Comparison of ENCODE assay signal across 8 mouse cellular contexts in genomic region chr8:122283356-122284202, GRCm38 (mm10). TPM values are rescaled to one million over a fixed set of nuclear protein-coding genes. Genes with fewer than 3 reads are reported as not detected.
A peak's percentile ranks its signal among the peaks of the same experiment; 100 is the strongest.
DNase-seq lines count a peak whose midpoint lies in the region; ATAC-seq and TF ChIP-seq lines count a peak whose summit lies in the region.

No protein-coding gene starts in this region.

- H3K4me3 ChIP-seq in neural tube, embryonic 11.5 days (ENCODE audit: low read depth, low read length) = peak overlapping the region; percentile 60
- H3K4me3 ChIP-seq in embryonic facial prominence, embryonic 14.5 days (ENCODE audit: low read depth, low read length) = peak overlapping the region; percentile 71
- peak overlapping the region; percentile 94 for H3K4me3 ChIP-seq in heart, embryonic 15.5 days
- peak overlapping the region; percentile 52 for H3K4me3 ChIP-seq in olfactory bulb, adult 2 months (ENCODE audit: insufficient read depth, low read depth, low read length)

- H3K27ac ChIP-seq in neural tube, embryonic 11.5 days (ENCODE audit: low read depth, low read length) = 0 out of 2 replicates have a peak overlapping the region, but pooled peaks have one; percentile 4
- H3K27ac ChIP-seq in embryonic facial prominence, embryonic 14.5 days (replicated peaks; ENCODE audit: low read depth, low read length) = peak overlapping the region; percentile 52; the same call in 1 of the 2 replicates
- peak overlapping the region; percentile 90 for H3K27ac ChIP-seq in heart, embryonic 15.5 days
- no peak overlapping the region for H3K27ac ChIP-seq in olfactory bulb, adult 2 months (ENCODE audit: insufficient read depth, low read depth, low read length)

- whole genome bisulfite sequencing in neural tube, embryonic 11.5 days = under 1% methylated on average over 37 of the region's 37 CpGs
- 1% methylated on average over 20 of the region's 37 CpGs for WGBS in embryonic facial prominence, embryonic 14.5 days
- under 1% methylated on average over 36 of the region's 37 CpGs for WGBS in heart, embryonic 15.5 days
- 1% methylated on average over 37 of the region's 37 CpGs for WGBS in olfactory bulb, adult 2 months

- peaks cover 25% of the 10 kb centered on the region for H3K4me1 ChIP-seq in neural tube, embryonic 11.5 days (ENCODE audit: control insufficient read depth, insufficient read depth, low read length)
- peaks cover 27% of the 10 kb centered on the region for H3K4me1 ChIP-seq in embryonic facial prominence, embryonic 14.5 days (ENCODE audit: control insufficient read depth, insufficient read depth, low read length)
- peaks cover 69% of the 10 kb centered on the region for H3K4me1 ChIP-seq in heart, embryonic 15.5 days (replicated peaks)
- peaks cover 54% of the 10 kb centered on the region for H3K4me1 ChIP-seq in olfactory bulb, adult 2 months (ENCODE audit: control insufficient read depth, insufficient read depth, low read length)

- peak overlapping the region; percentile 96 for H3K4me2 ChIP-seq in neural tube, embryonic 11.5 days (ENCODE audit: low read depth)
- H3K4me2 ChIP-seq in embryonic facial prominence, embryonic 14.5 days (ENCODE audit: low read depth, low read length) = peak overlapping the region; percentile 99
- H3K4me2 ChIP-seq in heart, embryonic 15.5 days = peak overlapping the region; percentile 97

- ATAC-seq in neural tube, embryonic 11.5 days (ENCODE audit: insufficient read depth, low FRiP score, low TSS enrichment) = no peak
- ATAC-seq in embryonic facial prominence, embryonic 14.5 days (ENCODE audit: low read depth) = no peak
- ATAC-seq in heart, embryonic 15.5 days (replicated peaks; ENCODE audit: insufficient number of reproducible peaks, insufficient read depth, low FRiP score, low read depth) = no peak

- no peak for TF ChIP-seq POLR2A in olfactory bulb, adult 2 months (IDR thresholded peaks at IDR 0.05; ENCODE audit: insufficient read depth, low read depth, low read length)

- H3K9me3 ChIP-seq in neural tube, embryonic 11.5 days (ENCODE audit: control insufficient read depth, low read length) = no peaks in the 10 kb centered on the region
- H3K9me3 ChIP-seq in embryonic facial prominence, embryonic 14.5 days (ENCODE audit: control insufficient read depth, low read length) = no peaks in the 10 kb centered on the region
- no peaks in the 10 kb centered on the region for H3K9me3 ChIP-seq in heart, embryonic 15.5 days (replicated peaks)

- peak; percentile 50 for DNase-seq in neural tube, embryonic 11.5 days (ENCODE audit: low spot score)
- DNase-seq in neural tube, embryonic 10.5 days (ENCODE audit: extremely low spot score, low spot score) = no peak
- DNase-seq in embryonic facial prominence, embryonic 14.5 days (ENCODE audit: low spot score) = peak; percentile 53
- DNase-seq in kidney, postnatal 10 days = peak; percentile 86
- DNase-seq in lung, adult 18-20 months = peak; percentile 81 to 88
- peak; percentile 60 for DNase-seq in urinary bladder, postnatal 14 days (ENCODE audit: low spot score)

- no peaks in the 10 kb centered on the region for H3K36me3 ChIP-seq in neural tube, embryonic 11.5 days (ENCODE audit: control insufficient read depth, insufficient read depth, low read length)
- no peaks in the 10 kb centered on the region for H3K36me3 ChIP-seq in embryonic facial prominence, embryonic 14.5 days (ENCODE audit: control insufficient read depth, insufficient read depth, low read length)
- no peaks in the 10 kb centered on the region for H3K36me3 ChIP-seq in heart, embryonic 15.5 days

- peak overlapping the region; percentile 49 for H3K9ac ChIP-seq in neural tube, embryonic 11.5 days (ENCODE audit: low read length)
- H3K9ac ChIP-seq in embryonic facial prominence, embryonic 14.5 days (ENCODE audit: low read depth, low read length) = peak overlapping the region; percentile 76
- peak overlapping the region; percentile 91 for H3K9ac ChIP-seq in heart, embryonic 15.5 days

- no peak for TF ChIP-seq CTCF in olfactory bulb, adult 2 months (IDR thresholded peaks at IDR 0.05; ENCODE audit: insufficient read depth, low read depth, low read length)

- H3K27me3 ChIP-seq in neural tube, embryonic 11.5 days (ENCODE audit: control insufficient read depth, insufficient read depth, low read length) = peaks cover 26% of the 10 kb centered on the region
- peaks cover 24% of the 10 kb centered on the region for H3K27me3 ChIP-seq in embryonic facial prominence, embryonic 14.5 days (replicated peaks; ENCODE audit: control insufficient read depth, insufficient read depth, low read length)
- no peaks in the 10 kb centered on the region for H3K27me3 ChIP-seq in heart, embryonic 15.5 days

RNA-seq across cellular contexts. Expression of gene Zfpm1, which starts 1.6 kb away (rescaled TPM):
- 1.2 and 1.5 TPM in 2 replicates for polyA plus RNA-seq in neural tube, embryonic 11.5 days (2014; fragmentation: Nextera tagmentation; extraction: Ambion mirVana)
- polyA plus RNA-seq in embryonic facial prominence, embryonic 14.5 days (2014; fragmentation: Nextera tagmentation; extraction: Ambion mirVana) = 1.7 and 1.9 TPM in 2 replicates
- polyA plus RNA-seq in heart, embryonic 15.5 days (2015; fragmentation: Nextera tagmentation; extraction: Ambion mirVana) = 3.8 and 3.9 TPM in 2 replicates
- polyA plus RNA-seq in olfactory bulb, adult 2 months (2012; ENCODE audit: insufficient read depth, insufficient read length, low replicate concordance, missing spikeins) = not detected in 2 replicates
